Mouse (Mus musculus): ENCODE data around the gene Brpf3.
"Not testable (repeated sequence)": the region's sequence is repeated elsewhere in the genome, so short reads cannot be mapped to it uniquely, and the experiment has no call there.

Gene Brpf3

DNA sequence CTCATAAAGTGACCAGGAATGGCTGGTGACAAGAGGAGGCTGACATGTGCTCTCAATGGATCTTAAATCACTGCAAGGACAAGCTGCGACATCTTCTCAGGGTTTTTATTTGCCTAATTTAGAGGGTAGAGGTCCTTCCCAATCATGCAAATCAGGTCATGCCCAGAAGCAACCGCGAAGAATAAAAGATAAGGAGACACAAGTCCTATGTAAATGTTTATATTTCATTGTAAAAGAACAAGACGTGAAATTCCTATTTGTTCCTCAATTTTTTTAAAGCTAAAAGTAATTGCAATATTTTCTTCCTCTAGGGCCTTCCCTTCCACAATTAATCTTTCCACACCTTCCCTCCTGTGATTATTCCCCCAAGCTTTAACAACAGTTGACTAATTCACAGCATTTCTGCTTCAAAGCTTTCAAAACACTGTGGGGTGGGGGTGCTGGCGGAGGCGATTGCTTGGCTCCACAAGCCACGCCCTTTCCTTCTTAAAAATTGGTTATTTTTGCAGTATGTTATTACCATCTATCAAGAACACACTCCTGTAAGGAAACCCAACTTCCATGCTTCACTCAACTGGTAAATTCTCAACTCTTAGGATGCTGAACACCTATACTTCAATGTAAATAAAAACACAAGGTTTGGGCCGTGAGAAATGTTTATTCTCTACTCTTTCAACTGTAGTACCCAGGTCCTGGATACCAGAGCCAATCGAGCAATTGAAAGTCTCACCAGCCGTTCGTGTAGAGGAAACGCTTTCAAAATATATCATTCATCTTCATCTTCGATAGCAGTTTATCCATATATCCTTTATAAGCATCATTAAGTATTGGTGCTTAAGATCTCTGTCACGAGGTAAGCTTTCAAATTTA, 1.4 kb upstream of the Brpf3 start:
- peak; percentile 54 for DNase-seq (ENCODE audit: low read depth, low spot score)

DNA sequence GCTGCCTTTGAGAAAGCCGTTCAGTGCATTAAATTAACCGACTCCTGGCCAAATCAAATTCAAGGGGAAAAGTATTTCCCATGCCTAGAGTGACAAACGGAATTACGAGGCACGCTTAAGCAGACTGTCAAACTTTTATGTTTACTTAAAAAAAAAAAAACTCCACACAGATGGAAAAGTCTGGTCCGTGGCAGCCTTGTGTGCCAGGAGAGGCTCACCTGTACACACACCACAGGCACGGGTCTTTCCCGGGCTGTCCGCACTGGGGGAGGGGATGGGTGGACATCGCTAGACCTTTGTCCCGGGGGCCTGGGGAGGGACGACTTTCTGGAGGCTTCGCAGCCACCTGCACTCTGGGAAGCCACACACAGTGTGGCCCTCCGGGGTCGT, 614 bp upstream of the Brpf3 start:
- DNase-seq (ENCODE audit: low read depth, low spot score) = no peak

DNA sequence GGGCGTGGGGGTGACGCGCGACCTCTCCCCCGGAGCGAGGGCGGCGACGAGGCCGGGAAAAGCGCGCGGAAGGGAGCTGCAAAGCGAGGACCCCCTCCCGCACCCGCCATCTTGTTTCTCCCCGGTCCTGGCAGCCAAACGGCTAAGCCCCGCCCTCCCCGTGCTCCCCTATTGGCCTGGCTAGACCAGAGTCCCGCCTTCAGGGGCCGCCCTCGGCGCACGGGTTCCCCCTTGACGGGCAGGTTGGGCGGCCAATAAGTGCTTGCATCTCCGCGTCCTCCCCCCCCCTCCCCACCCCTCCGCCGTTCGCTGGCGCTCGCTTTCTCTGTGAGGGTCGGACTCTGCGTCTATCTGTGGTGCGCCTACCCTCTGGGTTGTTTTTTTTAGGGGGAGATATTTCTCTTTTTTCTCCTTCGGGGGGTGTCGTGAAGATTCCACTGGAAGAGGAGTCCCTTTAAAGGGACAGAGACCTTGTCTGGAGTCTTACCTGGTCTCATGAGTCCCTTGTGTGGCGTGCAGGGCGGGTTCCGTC, 650 bp downstream of the Brpf3 start:
- DNase-seq (ENCODE audit: low read depth, low spot score) = peak; percentile 100

DNA sequence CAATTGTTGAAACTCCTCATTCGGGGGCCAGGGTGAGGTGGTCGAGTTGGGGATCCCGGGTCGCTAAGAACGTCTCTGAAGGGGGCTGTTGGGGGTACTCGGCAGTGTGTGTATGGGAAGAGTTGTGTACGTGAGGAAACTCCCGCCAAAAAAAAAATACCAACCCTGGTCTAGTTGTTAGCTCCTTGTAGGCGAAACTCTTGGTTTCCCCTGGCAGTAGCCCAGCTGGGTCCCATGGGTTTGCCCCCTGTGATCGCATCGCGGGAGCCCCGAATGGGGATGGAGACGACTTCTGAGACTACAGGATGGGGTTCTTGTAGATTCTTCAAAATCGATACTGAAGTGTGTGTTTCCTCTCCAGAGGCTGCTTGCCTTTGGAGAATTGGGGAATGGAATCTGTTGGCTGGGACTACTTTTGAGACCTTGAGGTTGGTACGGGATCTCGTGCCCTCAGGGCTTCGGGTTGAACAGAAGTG, 1.2 kb downstream of the Brpf3 start:
- no peak for DNase-seq (ENCODE audit: low read depth, low spot score)

DNA sequence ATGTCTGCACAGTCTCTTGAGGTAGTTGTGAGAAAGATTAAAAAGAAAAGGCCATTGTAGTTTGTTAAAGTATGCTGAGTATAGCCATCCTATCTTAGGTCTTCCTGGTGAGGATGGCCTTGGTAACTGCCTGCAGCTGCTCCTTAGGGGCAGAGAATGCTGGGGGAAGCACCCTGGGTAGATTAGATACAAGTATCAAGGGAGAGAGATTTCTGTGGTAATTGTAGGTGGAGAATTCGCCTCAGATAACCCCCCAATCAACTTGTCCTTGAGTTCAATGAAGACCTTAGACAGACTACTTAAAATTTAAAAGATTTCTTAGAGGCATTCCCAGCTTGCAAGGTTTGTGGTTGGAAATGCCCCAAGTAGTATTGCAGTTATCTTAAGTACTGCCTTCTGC, 2.4 kb downstream of the Brpf3 start:
- DNase-seq (ENCODE audit: low read depth, low spot score) = no peak

DNA sequence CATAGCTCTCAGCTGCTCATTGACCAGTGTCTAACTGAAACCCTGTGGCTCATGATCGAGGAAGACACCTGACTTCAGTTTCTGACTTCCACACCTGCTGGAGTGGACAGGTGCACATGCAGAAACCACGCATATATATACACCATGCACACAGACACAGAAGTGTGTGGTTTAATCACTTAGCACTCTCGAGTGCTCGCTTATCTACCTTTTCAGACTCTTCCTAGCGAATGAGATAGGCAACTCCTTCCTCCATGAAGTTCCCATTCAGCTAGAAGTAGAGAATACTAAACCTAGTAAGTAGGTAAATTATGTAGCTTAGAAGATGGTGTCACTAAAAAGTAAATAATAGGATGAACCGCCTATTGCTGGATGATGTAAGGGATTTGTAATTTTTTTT, 4.1 kb downstream of the Brpf3 start:
- DNase-seq (ENCODE audit: low read depth, low spot score) = no peak

DNA sequence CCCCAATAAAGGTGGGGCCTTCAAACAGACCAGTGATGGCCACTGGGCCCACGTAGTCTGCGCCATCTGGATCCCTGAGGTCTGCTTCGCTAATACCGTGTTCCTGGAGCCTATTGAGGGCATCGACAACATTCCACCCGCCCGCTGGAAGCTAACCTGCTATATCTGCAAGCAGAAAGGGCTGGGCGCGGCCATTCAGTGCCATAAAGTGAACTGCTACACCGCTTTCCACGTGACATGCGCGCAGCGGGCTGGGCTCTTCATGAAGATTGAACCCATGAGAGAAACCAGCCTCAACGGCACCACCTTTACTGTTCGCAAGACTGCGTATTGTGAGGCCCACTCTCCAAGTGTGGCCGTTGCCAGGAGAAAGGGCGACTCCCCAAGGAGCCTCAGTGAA, 5.9 kb downstream of the Brpf3 start:
- no peak for DNase-seq (ENCODE audit: low read depth, low spot score)

DNA sequence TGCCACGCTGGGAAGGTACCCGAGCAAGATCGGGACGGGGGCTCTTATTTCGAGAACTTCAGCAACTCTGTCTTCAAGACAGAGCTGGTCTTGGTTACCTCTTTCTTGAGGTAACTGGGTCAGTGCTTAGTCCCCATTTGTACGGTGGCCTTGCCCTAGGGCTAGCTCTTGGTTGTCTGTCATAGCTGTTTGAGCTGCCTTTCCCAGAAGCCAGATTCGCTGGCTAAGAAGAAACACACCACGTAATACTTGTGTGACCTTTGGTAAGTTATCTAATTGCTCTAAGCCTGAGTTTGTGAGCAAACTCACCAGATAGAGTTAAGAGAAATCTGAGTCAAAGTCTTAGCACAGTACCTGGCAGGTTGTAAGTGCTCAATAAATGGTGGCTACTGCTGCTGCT, 7.8 kb downstream of the Brpf3 start:
- no peak for DNase-seq (ENCODE audit: low read depth, low spot score)

DNA sequence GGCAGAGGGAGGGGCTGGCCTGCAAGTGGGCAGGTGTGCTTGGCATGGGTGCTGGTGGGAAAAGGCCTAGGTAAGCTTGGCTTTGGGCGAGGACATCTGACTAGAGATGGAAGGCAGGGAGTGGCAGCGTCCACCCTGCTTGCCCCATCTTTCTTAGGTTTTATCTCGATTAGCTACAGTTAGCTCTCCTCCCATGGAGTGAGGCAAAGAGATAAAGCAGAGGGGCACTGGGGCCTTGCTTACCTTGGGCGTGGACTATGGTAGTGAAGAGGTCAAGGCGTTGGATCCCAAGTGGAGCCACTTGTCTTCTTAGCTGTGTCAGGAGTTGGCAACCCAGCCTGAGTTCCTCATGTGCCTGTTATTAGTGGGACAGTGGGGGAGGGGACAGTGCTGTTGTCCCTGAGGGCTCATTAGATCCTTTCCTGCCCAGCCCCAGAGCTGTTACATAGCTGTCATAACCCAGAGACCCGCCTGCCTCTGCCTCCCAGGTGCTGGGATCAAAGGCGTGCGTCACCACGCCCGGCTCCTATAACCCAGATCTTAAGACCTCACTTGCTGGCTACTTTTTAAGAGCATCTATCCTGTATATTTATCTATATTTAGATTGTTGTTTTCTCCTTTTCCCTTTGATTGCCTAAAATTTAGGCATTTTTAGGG, 8.4 kb downstream of the Brpf3 start:
- DNase-seq (ENCODE audit: low read depth, low spot score) = no peak

DNA sequence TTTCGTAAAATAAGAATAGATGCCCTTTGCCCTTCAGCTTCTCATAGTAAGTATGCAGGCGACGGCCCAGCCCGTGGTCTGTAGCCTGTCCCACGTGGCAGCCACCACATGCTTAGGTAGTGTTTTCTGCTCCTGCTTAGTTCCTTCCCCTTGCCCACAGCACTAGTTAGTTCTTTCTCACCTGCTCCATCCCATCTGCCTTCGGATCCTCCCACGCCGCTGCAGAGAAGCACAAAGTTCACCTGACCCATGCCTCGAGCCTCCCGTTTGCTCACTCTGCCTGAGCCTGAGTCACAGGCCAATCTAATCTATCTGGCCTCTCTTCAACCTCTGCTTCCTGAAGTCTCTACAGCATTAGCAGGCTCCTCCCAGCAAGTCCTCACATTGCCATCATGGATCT, 11.5 kb downstream of the Brpf3 start:
- no peak for DNase-seq (ENCODE audit: low read depth, low spot score)

DNA sequence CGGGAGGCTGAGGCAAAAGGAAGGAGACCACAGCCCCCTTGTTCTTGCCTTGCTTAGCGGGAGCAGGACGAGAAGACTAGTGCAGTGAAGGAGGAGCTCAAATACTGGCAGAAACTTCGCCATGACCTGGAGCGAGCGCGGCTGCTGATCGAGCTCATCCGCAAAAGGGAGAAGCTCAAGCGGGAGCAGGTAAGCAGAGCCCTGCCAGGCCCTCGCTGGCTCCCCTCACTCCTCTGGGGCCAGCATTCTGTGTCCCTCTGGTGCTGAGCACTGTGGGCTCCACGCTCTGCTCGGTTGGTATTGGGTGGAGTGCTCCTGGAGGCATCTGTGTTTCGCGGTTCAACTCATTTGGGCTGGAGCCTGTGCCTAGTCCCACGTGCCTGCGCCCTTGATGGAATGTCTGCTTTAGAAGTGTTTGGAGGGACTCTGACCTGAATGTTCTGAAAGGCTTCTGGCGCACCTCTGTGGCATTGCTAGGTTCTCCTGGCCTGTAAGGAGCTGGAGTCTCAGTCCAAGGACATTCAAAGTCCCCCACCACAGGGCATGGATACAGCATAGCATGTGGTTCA, 13.7 kb downstream of the Brpf3 start:
- no peak for DNase-seq (ENCODE audit: low read depth, low spot score)

DNA sequence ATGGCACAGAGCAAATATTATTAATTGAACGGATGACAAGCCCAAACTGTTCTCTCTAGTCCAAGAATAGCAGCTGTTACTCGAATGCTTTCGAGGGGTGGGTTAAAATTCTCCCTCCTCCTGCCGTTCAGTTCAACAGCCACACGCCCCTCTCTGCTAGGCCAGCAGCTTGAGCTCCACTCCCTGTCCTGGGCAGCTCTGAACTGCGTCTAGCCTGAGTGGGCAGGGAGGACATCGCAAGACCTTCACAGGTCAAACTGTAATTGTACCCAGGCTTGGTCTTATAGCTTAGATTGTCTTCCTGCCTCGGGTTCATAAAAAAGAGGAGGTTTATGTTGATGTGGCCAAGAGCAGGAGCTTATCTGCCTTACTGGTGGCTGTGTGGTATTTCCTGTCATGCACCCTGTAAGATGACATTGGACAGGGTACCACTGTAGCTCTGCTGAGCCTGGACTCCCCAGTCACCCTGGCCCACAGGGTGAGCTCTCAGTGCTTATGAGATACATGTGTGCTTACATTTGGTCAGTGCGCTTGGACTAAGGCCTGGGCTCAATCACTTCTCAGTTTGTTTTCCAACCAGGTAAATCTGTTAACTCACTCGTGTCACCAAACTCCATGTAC, 14.6 kb downstream of the Brpf3 start:
- no peak for DNase-seq (ENCODE audit: low read depth, low spot score)

DNA sequence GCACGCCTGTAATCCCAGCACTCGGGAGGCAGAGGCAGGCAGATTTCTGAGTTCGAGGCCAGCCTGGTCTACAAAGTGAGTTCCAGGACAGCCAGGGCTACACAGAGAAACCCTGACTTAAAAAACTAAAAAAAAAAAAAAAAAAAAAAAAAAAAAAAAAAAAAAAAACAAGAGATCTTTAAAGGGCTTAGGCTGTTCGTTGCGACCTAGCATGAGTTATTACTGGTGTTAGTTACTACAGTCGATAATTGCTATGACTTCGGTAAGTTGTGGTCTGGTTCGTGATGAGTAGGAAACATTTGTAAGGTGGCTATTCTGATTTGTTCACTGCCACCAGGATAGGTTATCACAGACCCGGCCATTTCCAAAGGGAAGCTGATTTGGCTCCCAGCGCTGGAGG, 15.4 kb downstream of the Brpf3 start:
- DNase-seq (ENCODE audit: low read depth, low spot score) = not testable (repeated sequence)

DNA sequence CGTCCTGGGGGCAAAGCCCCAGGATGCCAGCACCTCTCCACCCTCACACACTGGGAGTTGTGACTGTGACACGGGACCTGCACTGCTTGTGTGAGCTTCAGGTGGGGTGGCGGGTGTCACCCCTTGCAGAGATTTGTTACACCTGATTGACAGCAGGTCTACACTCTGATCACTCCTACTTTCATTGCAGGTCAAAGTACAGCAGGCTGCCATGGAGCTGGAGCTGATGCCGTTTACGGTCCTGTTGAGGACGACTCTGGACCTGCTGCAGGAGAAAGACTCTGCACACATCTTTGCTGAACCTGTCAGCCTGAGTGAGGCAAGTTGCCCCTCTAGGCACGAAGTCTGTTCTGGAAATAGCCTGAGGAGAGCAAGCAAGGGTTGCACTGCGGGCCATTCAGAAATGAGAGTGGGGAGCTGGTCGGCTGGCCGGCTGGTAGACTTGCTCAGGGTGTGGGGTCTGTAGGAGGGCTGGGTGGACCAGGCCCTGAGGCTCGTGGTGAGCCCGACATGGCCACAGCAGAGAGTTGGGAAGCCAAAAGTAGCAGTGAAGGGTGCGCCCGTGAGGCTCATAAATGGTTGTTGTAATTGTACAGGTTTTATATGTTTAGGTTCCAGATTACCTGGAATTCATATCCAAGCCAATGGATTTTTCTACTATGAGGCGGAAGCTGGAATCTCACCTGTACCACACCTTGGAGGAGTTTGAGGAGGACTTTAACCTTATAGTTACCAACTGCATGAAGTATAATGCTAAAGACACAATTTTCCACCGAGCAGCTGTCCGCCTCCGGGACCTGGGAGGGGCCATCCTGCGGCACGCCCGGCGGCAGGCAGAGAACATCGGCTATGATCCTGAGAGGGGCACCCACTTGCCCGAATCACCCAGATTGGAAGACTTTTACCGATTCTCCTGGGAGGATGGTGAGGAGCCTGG, 16.3 kb downstream of the Brpf3 start:
- DNase-seq (ENCODE audit: low read depth, low spot score) = no peak

DNA sequence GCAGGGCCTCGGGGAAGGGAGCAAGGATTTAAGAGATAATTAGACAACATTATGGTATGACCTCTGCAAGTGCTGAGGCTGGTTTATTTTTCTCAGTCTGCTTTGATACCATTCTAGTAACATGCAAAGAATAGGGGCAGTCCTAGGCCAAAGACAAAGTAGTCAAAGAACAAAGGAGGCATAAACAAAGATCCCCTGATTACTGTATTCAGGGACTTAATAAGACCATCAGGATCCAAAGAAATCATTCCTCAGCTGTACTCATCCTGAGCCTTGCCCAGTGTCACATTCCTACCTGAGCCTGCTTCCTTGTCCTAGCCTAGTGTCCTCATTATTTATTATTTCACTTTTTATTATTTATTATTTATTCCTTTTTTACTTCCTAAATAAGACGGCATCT, 19.3 kb downstream of the Brpf3 start:
- no peak for DNase-seq (ENCODE audit: low read depth, low spot score)

DNA sequence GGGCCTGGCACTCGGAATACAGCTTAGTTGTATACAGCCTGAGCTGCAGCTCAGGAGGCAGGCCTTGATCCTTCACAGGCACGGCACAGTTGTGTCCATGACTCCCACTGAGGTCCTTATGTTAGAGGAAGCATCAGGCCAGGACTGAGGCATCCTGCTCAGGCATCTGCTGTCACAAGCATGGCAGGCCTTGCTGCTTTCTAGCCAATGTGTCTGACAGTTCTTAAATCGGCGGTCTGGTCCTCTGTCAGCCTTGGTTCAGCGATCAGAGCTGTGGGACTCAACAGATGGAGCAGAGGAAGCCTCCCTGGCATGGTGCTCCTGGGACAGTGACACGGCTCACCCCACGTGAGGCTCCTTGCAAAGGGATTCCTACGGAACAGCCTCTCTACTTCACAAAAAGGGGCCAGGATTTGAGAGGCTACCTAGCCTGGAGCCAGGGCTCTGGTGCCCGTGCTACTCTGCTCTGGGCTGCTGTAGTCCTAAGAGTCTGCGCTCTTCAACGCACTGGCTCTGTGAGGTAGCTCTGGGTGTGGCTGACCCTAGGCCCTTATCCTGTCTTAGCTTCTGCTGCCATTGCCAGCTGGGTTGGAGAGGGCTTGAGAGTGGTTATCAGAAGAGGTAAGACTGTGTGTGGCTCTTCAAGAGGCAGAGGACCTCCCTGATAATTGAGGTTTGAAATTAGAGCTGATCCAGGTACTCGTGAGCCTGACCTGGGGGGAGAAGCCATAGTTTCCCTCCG, 22.3 kb downstream of the Brpf3 start:
- no peak for DNase-seq (ENCODE audit: low read depth, low spot score)

DNA sequence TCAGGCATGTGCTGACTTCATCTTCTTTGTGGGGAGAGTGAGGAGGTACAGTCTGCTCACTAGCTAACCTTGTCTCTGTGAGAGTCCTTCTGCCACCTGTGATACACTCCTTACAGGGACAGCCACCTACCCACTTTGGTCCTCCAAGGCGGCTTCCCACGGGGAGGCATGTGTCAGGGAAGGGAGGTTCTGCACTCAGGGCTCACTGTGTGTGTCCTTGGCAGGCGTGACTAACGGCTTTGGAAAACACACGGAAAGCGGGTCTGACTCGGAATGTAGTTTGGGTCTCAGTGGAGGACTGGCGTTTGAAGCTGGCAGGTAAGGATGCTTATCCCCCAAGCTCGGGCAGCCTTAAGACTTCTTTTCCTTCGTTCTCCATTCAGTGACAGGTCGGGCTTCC, 22.9 kb downstream of the Brpf3 start:
- no peak for DNase-seq (ENCODE audit: low read depth, low spot score)

DNA sequence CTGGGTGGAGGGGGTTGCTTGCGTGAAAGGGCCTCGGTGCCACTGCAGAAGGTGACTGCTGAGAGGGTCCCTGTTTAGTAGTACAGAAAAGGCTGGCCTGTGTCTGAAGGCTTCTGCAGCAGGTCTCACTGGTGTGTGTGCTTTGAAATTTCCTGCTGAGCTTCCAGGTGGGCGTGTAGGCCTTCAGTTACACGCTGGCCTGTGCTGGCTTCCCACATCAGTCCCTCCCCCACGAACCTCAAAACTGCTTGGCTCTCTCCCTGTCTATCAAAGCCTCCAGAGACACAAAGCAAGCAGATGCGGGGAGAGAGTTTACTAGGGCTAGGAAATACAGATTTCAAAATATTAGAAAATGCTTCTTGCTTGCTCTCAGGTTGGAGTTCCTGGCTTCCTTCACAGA, 24.0 kb downstream of the Brpf3 start:
- no peak for DNase-seq (ENCODE audit: low read depth, low spot score)

DNA sequence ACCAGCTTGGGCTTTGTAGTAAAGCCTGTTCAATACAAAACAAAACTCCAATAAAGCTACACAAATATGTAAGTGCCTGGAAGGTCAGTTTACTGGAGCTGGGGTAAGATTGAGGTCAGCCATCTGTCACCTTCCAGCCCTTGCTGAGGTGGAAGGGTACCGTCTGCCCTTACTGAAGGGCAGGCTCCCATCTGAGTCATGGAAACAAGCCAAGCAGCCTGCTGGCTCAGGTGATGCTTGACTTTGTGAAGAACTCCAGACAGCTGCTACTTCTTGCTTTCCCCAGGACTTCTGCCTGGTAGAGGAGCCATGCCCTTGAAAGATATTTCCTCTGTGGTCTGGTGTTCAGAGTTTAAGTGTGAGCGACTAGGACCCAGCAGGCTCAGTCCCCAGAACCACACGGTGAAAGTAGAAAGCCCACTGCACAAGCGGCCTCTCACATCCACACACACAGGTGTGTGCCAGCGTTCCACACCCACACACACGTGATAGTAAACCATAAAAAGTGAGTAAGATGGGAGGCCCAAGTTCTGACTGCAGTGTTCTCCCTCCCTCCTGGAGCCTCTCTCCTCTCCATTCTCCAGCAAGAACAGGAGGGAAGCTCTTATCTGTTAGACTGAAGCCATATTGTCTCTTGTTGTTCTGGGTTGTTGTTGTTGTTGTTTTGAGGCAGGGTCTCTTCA, 24.6 kb downstream of the Brpf3 start:
- no peak for DNase-seq (ENCODE audit: low read depth, low spot score)

All from CD4-positive, CD25-positive, alpha-beta regulatory T cell, adult 2 months (primary cell).